Comparison of ENCODE assay signal across 14 mouse cellular contexts in genomic region chr12:71433549-71434200, GRCm38 (mm10).
DNase-seq lines count a peak whose midpoint lies in the region; ATAC-seq and TF ChIP-seq lines count a peak whose summit lies in the region.
"Had no signal": no experiment of that assay in that cellular context is flagged by ENCODE, and none has a peak within 500 bp of the region (broad histone marks: within the 10 kb centered on the region; RNA-seq: fewer than 3 reads in every experiment).

No protein-coding gene starts in this region.

- H3K9ac ChIP-seq in midbrain, embryonic 11.5 days (ENCODE audit: low read length): no peak overlapping the region
- H3K9ac ChIP-seq in midbrain, postnatal 0 days (replicated peaks; ENCODE audit: low read length, poor library complexity, severe bottlenecking): no peak overlapping the region
- H3K9ac ChIP-seq in embryonic facial prominence, embryonic 12.5 days: no peak overlapping the region
- no peak overlapping the region for H3K9ac ChIP-seq in forebrain, postnatal 0 days
- H3K9ac ChIP-seq: embryonic facial prominence, embryonic 15.5 days; hindbrain, embryonic 13.5 days; liver, postnatal 0 days had no signal

- 25% methylated on average over 9 of the region's 9 CpGs for WGBS in midbrain, embryonic 11.5 days
- WGBS in midbrain, postnatal 0 days: 42% methylated on average over 9 of the region's 9 CpGs
- WGBS in embryonic facial prominence, embryonic 12.5 days: 18% methylated on average over 9 of the region's 9 CpGs
- 44% methylated on average over 9 of the region's 9 CpGs for WGBS in forebrain, postnatal 0 days

- H3K9me3 ChIP-seq in midbrain, embryonic 11.5 days (ENCODE audit: control insufficient read depth, low read length): no peaks in the 10 kb centered on the region
- H3K9me3 ChIP-seq in midbrain, postnatal 0 days (ENCODE audit: low read length): no peaks in the 10 kb centered on the region
- H3K9me3 ChIP-seq in embryonic facial prominence, embryonic 12.5 days: no peaks in the 10 kb centered on the region
- no peaks in the 10 kb centered on the region for H3K9me3 ChIP-seq in forebrain, postnatal 0 days (ENCODE audit: low read length)
- H3K9me3 ChIP-seq: embryonic facial prominence, embryonic 15.5 days; hindbrain, embryonic 13.5 days had no signal

- no peak overlapping the region for H3K4me3 ChIP-seq in midbrain, embryonic 11.5 days (ENCODE audit: low read depth, low read length)
- no peak overlapping the region for H3K4me3 ChIP-seq in midbrain, postnatal 0 days (ENCODE audit: low read depth, low read length)
- no peak overlapping the region for H3K4me3 ChIP-seq in embryonic facial prominence, embryonic 12.5 days
- no peak overlapping the region for H3K4me3 ChIP-seq in forebrain, postnatal 0 days (ENCODE audit: low read depth, low read length)
- H3K4me3 ChIP-seq: embryonic facial prominence, embryonic 15.5 days; hindbrain, embryonic 13.5 days had no signal

- peaks cover 20% of the 10 kb centered on the region for H3K4me1 ChIP-seq in midbrain, embryonic 11.5 days (ENCODE audit: control insufficient read depth, insufficient read depth, low read length)
- H3K4me1 ChIP-seq in midbrain, postnatal 0 days (ENCODE audit: insufficient read depth, low read length): no peaks in the 10 kb centered on the region
- H3K4me1 ChIP-seq in embryonic facial prominence, embryonic 12.5 days: peaks cover 32% of the 10 kb centered on the region
- H3K4me1 ChIP-seq in forebrain, postnatal 0 days (ENCODE audit: insufficient read depth): no peaks in the 10 kb centered on the region

- TF ChIP-seq CTCF in midbrain, postnatal 0 days (IDR thresholded peaks at IDR 0.05): no peak
- TF ChIP-seq CTCF in forebrain, postnatal 0 days (IDR thresholded peaks at IDR 0.05; ENCODE audit: low read depth): no peak

- peaks cover 3% of the 10 kb centered on the region for H3K27me3 ChIP-seq in midbrain, embryonic 11.5 days (ENCODE audit: control insufficient read depth, insufficient read depth, low read length)
- H3K27me3 ChIP-seq in midbrain, postnatal 0 days (ENCODE audit: insufficient read depth, low read length): no peaks in the 10 kb centered on the region
- no peaks in the 10 kb centered on the region for H3K27me3 ChIP-seq in embryonic facial prominence, embryonic 12.5 days
- no peaks in the 10 kb centered on the region for H3K27me3 ChIP-seq in forebrain, postnatal 0 days (ENCODE audit: insufficient read depth, low read length)
- H3K27me3 ChIP-seq: embryonic facial prominence, embryonic 15.5 days had no signal

- DNase-seq in midbrain, embryonic 11.5 days (ENCODE audit: low spot score, missing footprints): no peak
- no peak for DNase-seq in midbrain, postnatal 0 days (ENCODE audit: low spot score)
- peak; percentile 13 for DNase-seq in forebrain, postnatal 0 days
- DNase-seq in yolk sac, embryonic 10.5 days (ENCODE audit: low spot score): peak; percentile 68
- DNase-seq in layer of hippocampus, adult 18-20 months (ENCODE audit: low spot score in 2 of 2): no peak
- no peak for DNase-seq in B cell, adult 2 months
- DNase-seq: adrenal gland, postnatal 36 days; liver, postnatal 0 days; right cerebral cortex, postnatal 14 days; thymus, postnatal 36 days had no signal

- no peaks in the 10 kb centered on the region for H3K36me3 ChIP-seq in midbrain, embryonic 11.5 days (ENCODE audit: control insufficient read depth, insufficient read depth, low read length)
- no peaks in the 10 kb centered on the region for H3K36me3 ChIP-seq in midbrain, postnatal 0 days (ENCODE audit: insufficient read depth, low read length)
- no peaks in the 10 kb centered on the region for H3K36me3 ChIP-seq in embryonic facial prominence, embryonic 12.5 days
- H3K36me3 ChIP-seq in forebrain, postnatal 0 days (ENCODE audit: insufficient read depth): no peaks in the 10 kb centered on the region
- H3K36me3 ChIP-seq: embryonic facial prominence, embryonic 15.5 days; hindbrain, embryonic 13.5 days had no signal

- no peak overlapping the region for H3K27ac ChIP-seq in midbrain, embryonic 11.5 days (ENCODE audit: low read depth, low read length)
- no peak overlapping the region for H3K27ac ChIP-seq in midbrain, postnatal 0 days (ENCODE audit: low read depth, low read length)
- H3K27ac ChIP-seq in embryonic facial prominence, embryonic 12.5 days: peak overlapping the region; percentile 6; the same call in 1 of the 2 replicates
- no peak overlapping the region for H3K27ac ChIP-seq in forebrain, postnatal 0 days (ENCODE audit: low read depth, low read length)
- H3K27ac ChIP-seq: embryonic facial prominence, embryonic 15.5 days; hindbrain, embryonic 13.5 days had no signal

- 0 out of 2 replicates have a peak, but pooled peaks have one; percentile 42 for ATAC-seq in midbrain, embryonic 11.5 days (ENCODE audit: low FRiP score)
- no peak for ATAC-seq in midbrain, postnatal 0 days (ENCODE audit: low FRiP score)
- ATAC-seq in embryonic facial prominence, embryonic 12.5 days (ENCODE audit: insufficient number of reproducible peaks, insufficient read depth, low FRiP score, low TSS enrichment): no peak
- peak; percentile 45; the same call in 1 of the 2 replicates for ATAC-seq in forebrain, postnatal 0 days
- ATAC-seq: liver, postnatal 0 days had no signal

- no peak overlapping the region for H3K4me2 ChIP-seq in midbrain, embryonic 11.5 days
- no peak overlapping the region for H3K4me2 ChIP-seq in midbrain, postnatal 0 days (ENCODE audit: low read depth, low read length, poor library complexity, severe bottlenecking)
- no peak overlapping the region for H3K4me2 ChIP-seq in embryonic facial prominence, embryonic 12.5 days (replicated peaks)
- no peak overlapping the region for H3K4me2 ChIP-seq in forebrain, postnatal 0 days (ENCODE audit: low read depth)
- H3K4me2 ChIP-seq: embryonic facial prominence, embryonic 15.5 days; heart, embryonic 11.5 days; hindbrain, embryonic 13.5 days had no signal

Comparison
In these comparisons a context has a peak if more than half of its experiments do, and no peak if none do; other contexts are left out.
1. ATAC-seq: peak in midbrain, embryonic 11.5 days (single experiment) and forebrain, postnatal 0 days (single experiment); none in midbrain, postnatal 0 days (single experiment) and embryonic facial prominence, embryonic 12.5 days (single experiment).
2. DNase-seq: peak in forebrain, postnatal 0 days (single experiment) and yolk sac, embryonic 10.5 days (single experiment); none in midbrain, embryonic 11.5 days (single experiment), midbrain, postnatal 0 days (single experiment), layer of hippocampus, adult 18-20 months (0 of 2) and B cell, adult 2 months (0 of 2).